Mouse (Mus musculus) kidney, postnatal 36 days (tissue): ENCODE data around the gene Rabl3.

Experiments
- DNase-seq, 2 experiments: peaks; one replicate each; pipeline ENCODE4 v3.0.0; 2021 to 2022; ENCODE audit warnings: mixed read lengths in 2 of 2

The Rabl3 gene

GRCm38 (mm10) chr16:37539611-37540580 lies at the start of gene Rabl3, which contains the start of gene Gtf2e1:
Rabl3 (plus strand) TSS chr16:37539885.
Gtf2e1 (minus strand) TSS chr16:37539789.
- peak; percentile 97 to 99 for DNase-seq

GRCm38 (mm10) chr16:37495017-37495416 lies 44.7 kb upstream of the Rabl3 start:
- DNase-seq, result no peak

GRCm38 (mm10) chr16:37498581-37498980 lies 41.1 kb upstream of the Rabl3 start:
- no peak for DNase-seq

GRCm38 (mm10) chr16:37504517-37504916 lies 35.2 kb upstream of the Rabl3 start:
- DNase-seq, result no peak

- DNase-seq, result no peak
Measured at GRCm38 (mm10) chr16:37506751-37507150, 32.9 kb upstream of the Rabl3 start.

GRCm38 (mm10) chr16:37511489-37511888 lies 28.2 kb upstream of the Rabl3 start:
- DNase-seq, result no peak

GRCm38 (mm10) chr16:37514644-37515043 lies 25.0 kb upstream of the Rabl3 start:
- DNase-seq, result no peak

GRCm38 (mm10) chr16:37516376-37516993 lies 23.2 kb upstream of the Rabl3 start:
- DNase-seq, result no peak

- no peak for DNase-seq
Measured at GRCm38 (mm10) chr16:37517596-37518211, 22.0 kb upstream of the Rabl3 start.

GRCm38 (mm10) chr16:37518662-37519061 lies 21.0 kb upstream of the Rabl3 start:
- no peak for DNase-seq

- no peak for DNase-seq
Measured at GRCm38 (mm10) chr16:37519721-37520120, 20.0 kb upstream of the Rabl3 start.

- DNase-seq, result no peak
Measured at GRCm38 (mm10) chr16:37520190-37521040, 19.3 kb upstream of the Rabl3 start.

- no peak for DNase-seq
Measured at GRCm38 (mm10) chr16:37522100-37522697, 17.5 kb upstream of the Rabl3 start.

GRCm38 (mm10) chr16:37525121-37525520 lies 14.6 kb upstream of the Rabl3 start:
- peak in 1 of 2 experiments; percentile 20 for DNase-seq

GRCm38 (mm10) chr16:37526688-37527223 lies 12.9 kb upstream of the Rabl3 start:
- DNase-seq, result no peak

- DNase-seq, result peak; percentile 37 to 54
Measured at GRCm38 (mm10) chr16:37530170-37530569, 9.5 kb upstream of the Rabl3 start.

GRCm38 (mm10) chr16:37532046-37532445 lies 7.6 kb upstream of the Rabl3 start:
- DNase-seq, result no peak

- DNase-seq, result no peak
Measured at GRCm38 (mm10) chr16:37533369-37534068, 6.2 kb upstream of the Rabl3 start.

GRCm38 (mm10) chr16:37539240-37539610 lies 460 bp upstream of the Rabl3 start:
- no peak for DNase-seq

- DNase-seq, result no peak
Measured at GRCm38 (mm10) chr16:37540776-37541175, 1.1 kb downstream of the Rabl3 start.

GRCm38 (mm10) chr16:37546312-37546711 lies 6.6 kb downstream of the Rabl3 start:
- DNase-seq, result no peak
